Mouse (Mus musculus) liver, embryonic 15.5 days (tissue): ENCODE measurements around the gene Saa4. TPM values are rescaled to one million over a fixed set of nuclear protein-coding genes. Genes with fewer than 3 reads are reported as not detected.
"Not testable (repeated sequence)": the region's sequence is repeated elsewhere in the genome, so short reads cannot be mapped to it uniquely, and the experiment has no call there.

ENCODE experiments used
- ATAC-seq: fragments of 200-750 bp; cut with Nextera tagmentation; 2 replicates; pipeline ENCODE4 v1.8.0; 2017; ENCODE audit warnings: moderate number of reproducible peaks, mild to moderate bottlenecking, moderate library complexity; ENCODE audit not compliant: insufficient read depth
- H3K27ac ChIP-seq: fragments of 300-500 bp; sonication (generic); replicated peaks from 2 replicates; pipeline ENCODE4 v1.5.1; 2015; ENCODE audit warnings: mild to moderate bottlenecking, inconsistent platforms
- H3K27me3 ChIP-seq: fragments of 300-500 bp; sonication (generic); 2 replicates; pipeline ENCODE4 v1.6.1; 2015; ENCODE audit warnings: mild to moderate bottlenecking, inconsistent platforms
- H3K36me3 ChIP-seq: fragments of 300-500 bp; sonication (generic); replicated peaks from 2 replicates; pipeline ENCODE4 v1.6.1; 2015; ENCODE audit warnings: moderate library complexity, mild to moderate bottlenecking, inconsistent platforms
- H3K4me1 ChIP-seq: fragments of 300-500 bp; sonication (generic); replicated peaks from 2 replicates; pipeline ENCODE4 v1.6.1; 2015; ENCODE audit warnings: inconsistent platforms
- H3K4me2 ChIP-seq: fragments of 300-500 bp; sonication (generic); 2 replicates; pipeline ENCODE4 v1.6.1; 2015; ENCODE audit warnings: moderate library complexity, mild to moderate bottlenecking, inconsistent platforms
- H3K4me3 ChIP-seq: fragments of 300-500 bp; sonication (generic); replicated peaks from 2 replicates; pipeline ENCODE4 v1.5.1; 2015; ENCODE audit warnings: mild to moderate bottlenecking, inconsistent platforms
- H3K9ac ChIP-seq: fragments of 300-500 bp; sonication (generic); 2 replicates; pipeline ENCODE4 v1.6.1; 2015; ENCODE audit warnings: moderate library complexity, mild to moderate bottlenecking, inconsistent platforms
- H3K9me3 ChIP-seq: fragments of 300-500 bp; sonication (generic); replicated peaks from 2 replicates; pipeline ENCODE4 v1.6.1; 2016; ENCODE audit warnings: inconsistent platforms
- WGBS: fragments of 180-500 bp; shearing (Covaris S2); methylation state at CpG from one replicate; pipeline ENCODE4 v1.1.7; 2015; ENCODE audit warnings: mixed read lengths; ENCODE audit not compliant: insufficient replicate concordance; 5-methylcytosine and 5-hydroxymethylcytosine counted together
- polyA plus RNA-seq: library from polyadenylated mRNA; unstranded; fragments of >200 nt; fragmentation: Nextera tagmentation; extraction: Ambion mirVana; gene quantifications from 2 replicates; pipeline ENCODE4 v1.2.1, GENCODE M21; 2015

Saa4 gene
- polyA plus RNA-seq, 1 experiment from 2014 or later: 6.3 TPM

DNA sequence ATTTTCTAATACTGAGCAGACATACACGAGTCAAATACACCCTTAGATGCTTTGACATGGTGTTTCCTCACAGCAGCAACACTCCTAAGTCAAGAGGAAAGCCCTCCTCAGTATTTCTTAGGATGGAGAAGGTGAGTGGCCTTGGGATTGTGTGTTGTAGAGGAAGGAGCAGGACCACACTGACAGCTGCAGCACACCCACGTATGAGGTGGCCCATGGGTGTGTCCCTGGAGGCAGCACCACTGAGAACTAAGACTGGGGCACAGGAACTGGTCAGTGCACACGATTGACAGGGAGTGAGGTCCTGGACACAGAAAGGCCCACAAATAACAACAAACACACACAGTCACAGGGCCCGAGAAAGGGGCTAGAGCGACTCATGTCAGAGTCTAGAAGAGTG lies 7.6 kb upstream of the Saa4 start:
- not testable (repeated sequence) for H3K9me3 ChIP-seq, H3K4me1 ChIP-seq, H3K36me3 ChIP-seq, H3K4me3 ChIP-seq, H3K27ac ChIP-seq, H3K9ac ChIP-seq, H3K27me3 ChIP-seq, ATAC-seq, H3K4me2 ChIP-seq
- WGBS: 54% methylated on average over 5 of the region's 5 CpGs

DNA sequence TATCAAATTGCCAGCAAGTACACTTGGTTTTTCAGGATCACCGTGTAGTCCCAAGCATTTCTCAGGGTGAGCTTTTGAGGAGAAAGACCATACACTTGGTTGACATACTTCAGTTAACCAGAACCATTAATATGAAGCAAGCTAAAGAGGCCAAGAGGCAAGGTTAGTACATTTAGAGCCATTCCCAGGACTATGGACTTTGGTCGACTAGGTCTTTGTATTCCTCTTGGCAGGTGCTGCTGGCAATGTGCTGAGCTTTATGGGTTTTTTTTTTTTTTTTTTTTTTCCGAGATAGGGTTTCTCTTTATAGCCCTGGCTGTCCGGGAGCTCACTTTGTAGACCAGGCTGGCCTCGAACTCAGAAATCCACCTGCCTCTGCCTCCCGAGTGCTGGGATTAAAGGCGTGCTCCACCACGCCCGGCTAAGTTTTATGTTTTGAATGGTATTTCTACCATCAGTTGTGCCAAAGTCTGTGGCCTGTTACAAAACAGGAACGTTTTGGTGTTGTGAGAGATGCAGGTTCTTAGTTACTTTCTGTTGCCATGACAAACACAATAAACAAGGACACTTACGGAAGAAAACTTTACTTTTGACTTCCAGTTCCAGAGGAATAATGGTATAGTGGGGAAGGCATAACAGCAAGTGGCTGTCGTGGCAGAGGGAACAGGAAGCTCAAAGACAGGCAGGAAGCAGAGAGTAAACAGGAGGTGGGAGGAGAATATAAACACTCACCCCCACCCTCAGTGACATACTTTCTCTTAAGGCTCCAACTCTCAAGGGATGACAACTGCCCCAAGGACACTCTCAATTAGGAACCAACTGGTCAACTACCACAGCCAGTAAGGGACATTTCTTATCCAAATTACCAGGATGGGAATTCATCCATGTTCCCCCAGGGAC lies 6.4 kb upstream of the Saa4 start:
- Histone ChIP-seq H3K4me2 (no peak overlapping the region), H3K4me3 (no peak overlapping the region), H3K9me3 (no peaks in the 10 kb centered on the region), H3K36me3 (no peaks in the 10 kb centered on the region), H3K27me3 (no peaks in the 10 kb centered on the region), H3K27ac (no peak overlapping the region), H3K4me1 (no peaks in the 10 kb centered on the region; the same call in 1 of the 2 replicates), H3K9ac (no peak overlapping the region)
- WGBS: 62% methylated on average over 12 of the region's 12 CpGs
- peak; percentile 45; the same call in 1 of the 2 replicates for ATAC-seq

DNA sequence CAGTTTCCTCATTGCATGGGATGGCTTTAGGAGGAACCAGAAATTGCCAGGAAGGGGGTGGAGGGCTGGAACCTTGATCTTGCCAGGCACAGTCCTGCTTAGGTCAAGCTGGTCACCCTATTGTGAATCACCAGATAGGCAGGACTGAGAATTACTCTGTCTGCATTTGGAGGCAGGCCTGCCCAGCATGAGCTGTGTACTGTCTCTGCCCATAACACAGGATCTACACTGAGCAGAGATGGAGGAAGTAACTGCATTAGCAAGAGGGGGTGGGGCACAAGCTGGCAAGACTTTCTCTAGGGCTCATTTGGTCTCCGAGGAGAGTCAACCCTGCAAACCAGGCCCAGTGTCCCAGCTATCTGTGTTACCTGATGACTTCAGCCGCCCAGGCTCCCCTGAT lies 2.6 kb upstream of the Saa4 start:
- ATAC-seq: no peak
- no peak overlapping the region for H3K9ac ChIP-seq
- 42% methylated on average over 2 of the region's 2 CpGs for WGBS

DNA sequence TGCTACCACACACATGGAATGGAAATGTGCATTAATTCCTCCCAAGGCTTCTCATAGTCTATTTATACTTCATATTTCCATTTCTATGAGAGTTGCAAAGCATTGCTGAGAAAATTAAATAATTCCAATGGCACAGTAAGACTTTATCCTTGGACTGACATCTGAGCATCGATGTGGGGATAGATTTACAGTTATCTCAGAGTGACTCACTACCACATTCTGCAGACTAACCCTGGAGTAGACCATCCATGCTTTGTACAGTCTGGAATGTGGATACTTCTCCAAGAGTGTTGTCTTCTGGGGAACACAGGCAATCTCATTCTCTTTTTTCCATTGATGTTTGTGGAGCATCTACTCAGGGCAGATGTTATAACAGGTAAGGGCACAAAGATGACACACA lies 4.8 kb downstream of the Saa4 start:
- Histone ChIP-seq H3K27me3 (no peaks in the 10 kb centered on the region), H3K27ac (no peak overlapping the region), H3K4me2 (no peak overlapping the region), H3K9me3 (no peaks in the 10 kb centered on the region), H3K4me1 (peaks cover 6% of the 10 kb centered on the region; the same call in 1 of the 2 replicates), H3K4me3 (no peak overlapping the region), H3K9ac (no peak overlapping the region), H3K36me3 (no peaks in the 10 kb centered on the region)
- WGBS: 60% methylated on average over 1 of the region's 1 CpGs
- ATAC-seq: no peak

More for the DNA sequence above, 2.6 kb upstream of the Saa4 start:
- H3K27me3 ChIP-seq: no peaks in the 10 kb centered on the region
- no peak overlapping the region for H3K4me3 ChIP-seq
- H3K4me2 ChIP-seq: no peak overlapping the region
- no peaks in the 10 kb centered on the region for H3K9me3 ChIP-seq
- H3K36me3 ChIP-seq: no peaks in the 10 kb centered on the region
- peaks cover 6% of the 10 kb centered on the region; the same call in 1 of the 2 replicates for H3K4me1 ChIP-seq
- no peak overlapping the region for H3K27ac ChIP-seq

- Histone ChIP-seq H3K27me3 (no peaks in the 10 kb centered on the region), H3K9ac (no peak overlapping the region), H3K4me2 (no peak overlapping the region), H3K9me3 (no peaks in the 10 kb centered on the region), H3K27ac (0 out of 2 replicates have a peak overlapping the region, but pooled peaks have one; percentile 19), H3K36me3 (no peaks in the 10 kb centered on the region), H3K4me1 (peaks cover 6% of the 10 kb centered on the region), H3K4me3 (no peak overlapping the region)
- no peak for ATAC-seq
- WGBS: 56% methylated on average over 5 of the region's 5 CpGs
Measured at GRCm38 (mm10) chr7:46724396-46724795, 8.0 kb downstream of the Saa4 start.

GRCm38 (mm10) chr7:46723849-46724248 lies 8.6 kb downstream of the Saa4 start:
- Histone ChIP-seq H3K4me2 (no peak overlapping the region), H3K4me3 (no peak overlapping the region), H3K27me3 (no peaks in the 10 kb centered on the region), H3K36me3 (no peaks in the 10 kb centered on the region), H3K9ac (no peak overlapping the region), H3K27ac (0 out of 2 replicates have a peak overlapping the region, but pooled peaks have one; percentile 19), H3K9me3 (no peaks in the 10 kb centered on the region), H3K4me1 (peaks cover 6% of the 10 kb centered on the region)
- peak; percentile 37; the same call in 1 of the 2 replicates for ATAC-seq
- 63% methylated on average over 3 of the region's 3 CpGs for WGBS

GRCm38 (mm10) chr7:46723354-46723753 lies 9.0 kb downstream of the Saa4 start:
- ATAC-seq: no peak
- Histone ChIP-seq H3K4me1 (peaks cover 9% of the 10 kb centered on the region), H3K4me3 (no peak overlapping the region), H3K9ac (no peak overlapping the region), H3K27ac (no peak overlapping the region), H3K9me3 (no peaks in the 10 kb centered on the region), H3K27me3 (no peaks in the 10 kb centered on the region), H3K36me3 (no peaks in the 10 kb centered on the region), H3K4me2 (no peak overlapping the region)
- 78% methylated on average over 6 of the region's 6 CpGs for WGBS

DNA sequence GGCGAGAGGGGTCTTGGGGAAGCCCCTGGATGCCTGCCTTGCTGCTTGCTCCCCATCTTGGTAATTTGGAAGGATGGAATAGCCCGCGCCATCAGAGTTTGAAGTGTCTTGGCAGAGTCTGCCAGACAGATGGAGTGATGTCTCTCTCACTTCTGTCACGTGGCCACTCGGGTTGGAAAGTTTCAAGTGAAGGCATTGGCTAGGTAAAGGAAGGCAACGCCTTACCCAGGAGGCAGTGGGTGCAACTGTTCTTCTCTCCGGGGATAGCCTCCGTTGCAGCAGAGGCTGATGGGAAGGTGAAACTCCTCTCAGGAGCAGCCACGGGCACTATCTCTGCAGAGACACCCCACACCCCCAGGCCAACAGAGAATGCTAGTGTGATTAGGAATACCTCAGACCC lies 11.9 kb downstream of the Saa4 start:
- ATAC-seq: no peak
- WGBS: 53% methylated on average over 9 of the region's 9 CpGs
- peak overlapping the region; percentile 69 for H3K27ac ChIP-seq
- H3K9me3 ChIP-seq: no peaks in the 10 kb centered on the region
- no peak overlapping the region for H3K4me2 ChIP-seq
- H3K4me1 ChIP-seq: peaks cover 10% of the 10 kb centered on the region
- no peak overlapping the region for H3K9ac ChIP-seq
- no peaks in the 10 kb centered on the region for H3K27me3 ChIP-seq
- H3K36me3 ChIP-seq: no peaks in the 10 kb centered on the region
- no peak overlapping the region for H3K4me3 ChIP-seq

DNA sequence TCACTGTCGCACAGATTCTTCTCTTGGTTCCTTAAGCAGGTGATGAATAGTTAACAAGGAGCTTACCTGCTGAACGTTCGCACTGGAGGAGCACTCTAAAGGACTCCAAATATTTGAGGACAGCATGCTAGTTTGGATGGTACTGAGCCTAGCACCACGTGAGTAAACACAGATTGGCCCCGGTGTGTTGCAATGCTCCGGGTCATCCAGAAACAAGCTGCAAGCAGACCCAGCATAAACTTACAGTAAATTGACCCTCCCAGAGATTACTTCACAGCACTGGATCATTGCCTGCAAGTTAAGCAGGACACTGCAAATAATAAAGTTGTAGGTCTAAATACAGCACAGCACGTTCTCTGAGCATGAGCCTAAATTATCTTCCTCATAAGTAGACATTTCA lies 12.9 kb downstream of the Saa4 start:
- Histone ChIP-seq H3K27ac (peak overlapping the region; percentile 69), H3K4me1 (peaks cover 13% of the 10 kb centered on the region), H3K27me3 (no peaks in the 10 kb centered on the region), H3K36me3 (no peaks in the 10 kb centered on the region), H3K9ac (no peak overlapping the region), H3K4me2 (no peak overlapping the region), H3K4me3 (no peak overlapping the region), H3K9me3 (no peaks in the 10 kb centered on the region)
- ATAC-seq: peak; percentile 81
- 50% methylated on average over 7 of the region's 7 CpGs for WGBS

GRCm38 (mm10) chr7:46718591-46719270 lies 13.7 kb downstream of the Saa4 start:
- H3K9ac ChIP-seq: no peak overlapping the region
- no peak for ATAC-seq
- no peaks in the 10 kb centered on the region for H3K36me3 ChIP-seq
- H3K4me1 ChIP-seq: peaks cover 15% of the 10 kb centered on the region
- H3K9me3 ChIP-seq: no peaks in the 10 kb centered on the region
- no peaks in the 10 kb centered on the region for H3K27me3 ChIP-seq
- WGBS: 53% methylated on average over 7 of the region's 7 CpGs
- no peak overlapping the region for H3K4me3 ChIP-seq
- H3K4me2 ChIP-seq: no peak overlapping the region
- no peak overlapping the region; the same call in 1 of the 2 replicates for H3K27ac ChIP-seq

GRCm38 (mm10) chr7:46716897-46717296 lies 15.5 kb downstream of the Saa4 start:
- Histone ChIP-seq H3K4me1 (peaks cover 15% of the 10 kb centered on the region), H3K27ac (no peak overlapping the region), H3K4me3 (no peak overlapping the region), H3K36me3 (no peaks in the 10 kb centered on the region), H3K9ac (no peak overlapping the region), H3K4me2 (no peak overlapping the region), H3K27me3 (no peaks in the 10 kb centered on the region), H3K9me3 (no peaks in the 10 kb centered on the region)
- 28% methylated on average over 5 of the region's 5 CpGs for WGBS
- no peak for ATAC-seq
